Mouse (Mus musculus): ENCODE measurements around the gene Ntm. TPM values are rescaled to one million over a fixed set of nuclear protein-coding genes. Genes with fewer than 3 reads are reported as not detected.
A peak's percentile ranks its signal among the peaks of the same experiment; 100 is the strongest.

Gene Ntm
- polyA plus RNA-seq, 1 experiment from 2014 or later, result 14.3 TPM

GRCm38 (mm10) chr9:29136039-29136438, 826.9 kb downstream of the Ntm start:
- no peak overlapping the region for H3K27ac ChIP-seq (ENCODE audit: low read depth, low read length)
- H3K9ac ChIP-seq (ENCODE audit: low read length), result no peak overlapping the region
- H3K27me3 ChIP-seq (ENCODE audit: control insufficient read depth, insufficient read depth, low read length), result no peaks in the 10 kb centered on the region
- H3K9me3 ChIP-seq (ENCODE audit: control insufficient read depth, low read length), result no peaks in the 10 kb centered on the region; the same call in 1 of the 2 replicates
- no peak for DNase-seq (ENCODE audit: low spot score)
- no peak for ATAC-seq (replicated peaks; ENCODE audit: low FRiP score)
- 0 out of 2 replicates have a peak, but pooled peaks cover under 1% of the 10 kb centered on the region for H3K4me1 ChIP-seq (replicated peaks; ENCODE audit: control insufficient read depth, insufficient read depth, low read length)
- WGBS, result 88% methylated on average over 4 of the region's 4 CpGs
- no peaks in the 10 kb centered on the region for H3K36me3 ChIP-seq (ENCODE audit: control insufficient read depth, insufficient read depth, low read length)
- no peak overlapping the region for H3K4me2 ChIP-seq (ENCODE audit: low read depth, low read length, severe bottlenecking)
- H3K4me3 ChIP-seq (ENCODE audit: low read depth, low read length), result no peak overlapping the region

GRCm38 (mm10) chr9:29130717-29131292, 832.1 kb downstream of the Ntm start:
- Histone ChIP-seq H3K27ac (ENCODE audit: low read depth, low read length) (no peak overlapping the region), H3K4me3 (ENCODE audit: low read depth, low read length) (no peak overlapping the region), H3K9ac (ENCODE audit: low read length) (no peak overlapping the region), H3K9me3 (ENCODE audit: control insufficient read depth, low read length) (no peaks in the 10 kb centered on the region; the same call in 1 of the 2 replicates), H3K4me2 (ENCODE audit: low read depth, low read length, severe bottlenecking) (no peak overlapping the region), H3K36me3 (ENCODE audit: control insufficient read depth, insufficient read depth, low read length) (no peaks in the 10 kb centered on the region), H3K4me1 (replicated peaks; ENCODE audit: control insufficient read depth, insufficient read depth, low read length) (0 out of 2 replicates have a peak, but pooled peaks cover 1% of the 10 kb centered on the region), H3K27me3 (ENCODE audit: control insufficient read depth, insufficient read depth, low read length) (no peaks in the 10 kb centered on the region)
- peak; percentile 24; the same call in 1 of the 2 replicates for ATAC-seq (replicated peaks; ENCODE audit: low FRiP score)
- WGBS, result 63% methylated on average over 5 of the region's 5 CpGs
- DNase-seq (ENCODE audit: low spot score), result no peak

- Histone ChIP-seq H3K9ac (ENCODE audit: low read length) (no peak overlapping the region), H3K27me3 (ENCODE audit: control insufficient read depth, insufficient read depth, low read length) (no peaks in the 10 kb centered on the region), H3K4me3 (ENCODE audit: low read depth, low read length) (no peak overlapping the region), H3K4me1 (replicated peaks; ENCODE audit: control insufficient read depth, insufficient read depth, low read length) (0 out of 2 replicates have a peak, but pooled peaks cover 1% of the 10 kb centered on the region), H3K4me2 (ENCODE audit: low read depth, low read length, severe bottlenecking) (no peak overlapping the region), H3K9me3 (ENCODE audit: control insufficient read depth, low read length) (no peaks in the 10 kb centered on the region; the same call in 1 of the 2 replicates), H3K36me3 (ENCODE audit: control insufficient read depth, insufficient read depth, low read length) (no peaks in the 10 kb centered on the region), H3K27ac (ENCODE audit: low read depth, low read length) (no peak overlapping the region)
- 16% methylated on average over 4 of the region's 4 CpGs for WGBS
- DNase-seq (ENCODE audit: low spot score) (peak; percentile 73), ATAC-seq (replicated peaks; ENCODE audit: low FRiP score) (peak; percentile 83)
Observed at GRCm38 (mm10) chr9:29130316-29130715, 832.6 kb downstream of the Ntm start.

- Histone ChIP-seq H3K4me2 (ENCODE audit: low read depth, low read length, severe bottlenecking) (no peak overlapping the region), H3K4me1 (replicated peaks; ENCODE audit: control insufficient read depth, insufficient read depth, low read length) (0 out of 2 replicates have a peak, but pooled peaks cover 1% of the 10 kb centered on the region), H3K9ac (ENCODE audit: low read length) (no peak overlapping the region), H3K36me3 (ENCODE audit: control insufficient read depth, insufficient read depth, low read length) (no peaks in the 10 kb centered on the region), H3K9me3 (ENCODE audit: control insufficient read depth, low read length) (no peaks in the 10 kb centered on the region; the same call in 1 of the 2 replicates), H3K27me3 (ENCODE audit: control insufficient read depth, insufficient read depth, low read length) (no peaks in the 10 kb centered on the region), H3K4me3 (ENCODE audit: low read depth, low read length) (no peak overlapping the region), H3K27ac (ENCODE audit: low read depth, low read length) (no peak overlapping the region)
- 93% methylated on average over 2 of the region's 2 CpGs for WGBS
- DNase-seq (ENCODE audit: low spot score) (no peak), ATAC-seq (replicated peaks; ENCODE audit: low FRiP score) (no peak)
Observed at GRCm38 (mm10) chr9:29128416-29128815, 834.5 kb downstream of the Ntm start.

- no peak overlapping the region for H3K4me3 ChIP-seq (ENCODE audit: low read depth, low read length)
- DNase-seq (ENCODE audit: low spot score), result no peak
- no peak overlapping the region for H3K9ac ChIP-seq (ENCODE audit: low read length)
- H3K27ac ChIP-seq (ENCODE audit: low read depth, low read length), result no peak overlapping the region
- H3K27me3 ChIP-seq (ENCODE audit: control insufficient read depth, insufficient read depth, low read length), result no peaks in the 10 kb centered on the region
- 83% methylated on average over 3 of the region's 3 CpGs for WGBS
- no peak for ATAC-seq (replicated peaks; ENCODE audit: low FRiP score)
- H3K4me1 ChIP-seq (replicated peaks; ENCODE audit: control insufficient read depth, insufficient read depth, low read length), result no peaks in the 10 kb centered on the region
- no peak overlapping the region for H3K4me2 ChIP-seq (ENCODE audit: low read depth, low read length, severe bottlenecking)
- H3K9me3 ChIP-seq (ENCODE audit: control insufficient read depth, low read length), result no peaks in the 10 kb centered on the region
- no peaks in the 10 kb centered on the region for H3K36me3 ChIP-seq (ENCODE audit: control insufficient read depth, insufficient read depth, low read length)
Observed at GRCm38 (mm10) chr9:29124455-29124854, 838.5 kb downstream of the Ntm start.

- no peak overlapping the region for H3K27ac ChIP-seq (ENCODE audit: low read depth, low read length)
- no peaks in the 10 kb centered on the region for H3K36me3 ChIP-seq (ENCODE audit: control insufficient read depth, insufficient read depth, low read length)
- H3K9ac ChIP-seq (ENCODE audit: low read length), result no peak overlapping the region
- no peak for ATAC-seq (replicated peaks; ENCODE audit: low FRiP score)
- DNase-seq (ENCODE audit: low spot score), result no peak
- WGBS, result 83% methylated on average over 2 of the region's 2 CpGs
- H3K4me1 ChIP-seq (replicated peaks; ENCODE audit: control insufficient read depth, insufficient read depth, low read length), result no peaks in the 10 kb centered on the region
- H3K4me3 ChIP-seq (ENCODE audit: low read depth, low read length), result no peak overlapping the region
- H3K9me3 ChIP-seq (ENCODE audit: control insufficient read depth, low read length), result no peaks in the 10 kb centered on the region
- no peak overlapping the region for H3K4me2 ChIP-seq (ENCODE audit: low read depth, low read length, severe bottlenecking)
- H3K27me3 ChIP-seq (ENCODE audit: control insufficient read depth, insufficient read depth, low read length), result no peaks in the 10 kb centered on the region
Observed at GRCm38 (mm10) chr9:29123828-29124227, 839.1 kb downstream of the Ntm start.

- Histone ChIP-seq H3K9ac (ENCODE audit: low read length) (no peak overlapping the region), H3K4me3 (ENCODE audit: low read depth, low read length) (no peak overlapping the region), H3K9me3 (ENCODE audit: control insufficient read depth, low read length) (no peaks in the 10 kb centered on the region), H3K27ac (ENCODE audit: low read depth, low read length) (no peak overlapping the region), H3K4me1 (replicated peaks; ENCODE audit: control insufficient read depth, insufficient read depth, low read length) (no peaks in the 10 kb centered on the region), H3K27me3 (ENCODE audit: control insufficient read depth, insufficient read depth, low read length) (no peaks in the 10 kb centered on the region), H3K4me2 (ENCODE audit: low read depth, low read length, severe bottlenecking) (no peak overlapping the region), H3K36me3 (ENCODE audit: control insufficient read depth, insufficient read depth, low read length) (no peaks in the 10 kb centered on the region)
- 70% methylated on average over 2 of the region's 2 CpGs for WGBS
- ATAC-seq (replicated peaks; ENCODE audit: low FRiP score), result no peak
- DNase-seq (ENCODE audit: low spot score), result no peak
Observed at GRCm38 (mm10) chr9:29117561-29118112, 845.3 kb downstream of the Ntm start.

GRCm38 (mm10) chr9:29115337-29115736, 847.6 kb downstream of the Ntm start:
- no peak overlapping the region for H3K9ac ChIP-seq (ENCODE audit: low read length)
- H3K9me3 ChIP-seq (ENCODE audit: control insufficient read depth, low read length), result no peaks in the 10 kb centered on the region
- ATAC-seq (replicated peaks; ENCODE audit: low FRiP score), result peak; percentile 42
- H3K27me3 ChIP-seq (ENCODE audit: control insufficient read depth, insufficient read depth, low read length), result no peaks in the 10 kb centered on the region
- no peak overlapping the region for H3K4me3 ChIP-seq (ENCODE audit: low read depth, low read length)
- H3K36me3 ChIP-seq (ENCODE audit: control insufficient read depth, insufficient read depth, low read length), result no peaks in the 10 kb centered on the region
- H3K4me2 ChIP-seq (ENCODE audit: low read depth, low read length, severe bottlenecking), result no peak overlapping the region
- DNase-seq (ENCODE audit: low spot score), result peak; percentile 51
- WGBS, result 8% methylated on average over 2 of the region's 2 CpGs
- no peak overlapping the region for H3K27ac ChIP-seq (ENCODE audit: low read depth, low read length)
- no peaks in the 10 kb centered on the region for H3K4me1 ChIP-seq (replicated peaks; ENCODE audit: control insufficient read depth, insufficient read depth, low read length)

GRCm38 (mm10) chr9:29106771-29107170, 856.2 kb downstream of the Ntm start:
- H3K36me3 ChIP-seq (ENCODE audit: control insufficient read depth, insufficient read depth, low read length), result no peaks in the 10 kb centered on the region
- WGBS, result 58% methylated on average over 3 of the region's 3 CpGs
- H3K9ac ChIP-seq (ENCODE audit: low read length), result no peak overlapping the region
- no peaks in the 10 kb centered on the region for H3K9me3 ChIP-seq (ENCODE audit: control insufficient read depth, low read length)
- no peaks in the 10 kb centered on the region for H3K4me1 ChIP-seq (replicated peaks; ENCODE audit: control insufficient read depth, insufficient read depth, low read length)
- no peaks in the 10 kb centered on the region for H3K27me3 ChIP-seq (ENCODE audit: control insufficient read depth, insufficient read depth, low read length)
- H3K27ac ChIP-seq (ENCODE audit: low read depth, low read length), result no peak overlapping the region
- ATAC-seq (replicated peaks; ENCODE audit: low FRiP score) (no peak), DNase-seq (ENCODE audit: low spot score) (no peak)
- no peak overlapping the region for H3K4me3 ChIP-seq (ENCODE audit: low read depth, low read length)
- H3K4me2 ChIP-seq (ENCODE audit: low read depth, low read length, severe bottlenecking), result no peak overlapping the region

Measured in forebrain, embryonic 11.5 days (tissue).